Mouse (Mus musculus) stomach, embryonic 15.5 days (tissue): ENCODE results near the gene Adcy1. TPM values are rescaled to one million over a fixed set of nuclear protein-coding genes. Genes with fewer than 3 reads are reported as not detected.

Experiments used
- polyA plus RNA-seq: library from polyadenylated mRNA; unstranded; fragments of >200 nt; fragmentation: Nextera tagmentation; extraction: Ambion mirVana; gene quantifications from 2 replicates; pipeline ENCODE4 v1.2.1, GENCODE M21; 2015

The Adcy1 gene
- polyA plus RNA-seq, 1 experiment from 2014 or later: 1.8 TPM

Other genes with a start within 250 kb of the Adcy1 start
- not detected in 2 replicates for gene Gm11983, start 225.8 kb upstream of the Adcy1 start, polyA plus RNA-seq
- not detected in 2 replicates for gene Gm11985, start 125.1 kb downstream of the Adcy1 start, polyA plus RNA-seq
- 4.2 and 8.7 TPM in 2 replicates for gene Igfbp1, start 134.3 kb downstream of the Adcy1 start, polyA plus RNA-seq
- gene Igfbp3, start 150.4 kb downstream of the Adcy1 start, polyA plus RNA-seq: 52.4 and 56.4 TPM in 2 replicates